Mouse (Mus musculus) MEL (cell line): ENCODE results near the gene Tbx21.

Source experiments
- CHD2 ChIP-seq: IDR thresholded peaks from 2 replicates; pipeline ENCODE4 v1.6.1; 2011; ENCODE audit warnings: low read length, improper control_type of control experiment
- CTCF ChIP-seq, 3 experiments: IDR thresholded peaks in 2 of 3; conservative IDR thresholded peaks in 1 of 3; 2 replicates each; pipeline ENCODE4 v1.5.1; 2011 to 2012; ENCODE audit warnings: low read length in 3 of 3, low read depth in 2 of 3, mild to moderate bottlenecking in 2 of 3, improper control_type of control experiment in 1 of 3, inconsistent platforms in 1 of 3, mixed read lengths in 1 of 3, moderate library complexity in 1 of 3; ENCODE audit not compliant: control insufficient read depth in 1 of 3, insufficient read depth in 1 of 3, poor library complexity in 1 of 3, severe bottlenecking in 1 of 3
- ELF1 ChIP-seq: IDR thresholded peaks from 2 replicates; pipeline ENCODE4 v1.6.1; 2014; ENCODE audit warnings: low read depth, mild to moderate bottlenecking, inconsistent platforms, low read length, improper control_type of control experiment, moderate library complexity
- EP300 ChIP-seq, 2 experiments: IDR thresholded peaks; 2 replicates each; pipeline ENCODE4 v1.6.1; 2011; ENCODE audit warnings: improper control_type of control experiment in 2 of 2, low read length in 2 of 2, low read depth in 1 of 2, mild to moderate bottlenecking in 1 of 2
- GATA1 ChIP-seq: IDR thresholded peaks from 2 replicates; pipeline ENCODE4 v1.6.1; 2011; ENCODE audit warnings: low read depth, low read length, improper control_type of control experiment
- MEF2A ChIP-seq: IDR thresholded peaks from 2 replicates; pipeline ENCODE4 v1.6.1; 2014; ENCODE audit warnings: low read depth, mild to moderate bottlenecking, inconsistent platforms, low read length, improper control_type of control experiment; ENCODE audit not compliant: poor library complexity, insufficient replicate concordance, severe bottlenecking; ENCODE audit errors: extremely low read depth
- POLR2A ChIP-seq, 2 experiments: IDR thresholded peaks; 2 replicates each; pipeline ENCODE4 v1.6.1; 2011 to 2012; ENCODE audit warnings: low read length in 2 of 2, mild to moderate bottlenecking in 2 of 2, control low read depth in 1 of 2, improper control_type of control experiment in 1 of 2, low read depth in 1 of 2, moderate library complexity in 1 of 2; ENCODE audit not compliant: control insufficient read depth in 1 of 2, insufficient read depth in 1 of 2, poor library complexity in 1 of 2
- POLR2AphosphoS5 ChIP-seq: IDR thresholded peaks from 2 replicates; pipeline ENCODE4 v1.6.1; 2012; ENCODE audit warnings: low read depth, borderline replicate concordance, mild to moderate bottlenecking, inconsistent platforms, low read length, moderate library complexity, mixed read lengths
- SIN3A ChIP-seq: IDR thresholded peaks from 2 replicates; pipeline ENCODE4 v1.6.1; 2012; ENCODE audit warnings: low read length, improper control_type of control experiment, inconsistent platforms
- UBTF ChIP-seq: IDR thresholded peaks from 2 replicates; pipeline ENCODE4 v1.6.1; 2012; ENCODE audit warnings: low read depth, mild to moderate bottlenecking, inconsistent platforms, low read length, improper control_type of control experiment, moderate library complexity, borderline replicate concordance; ENCODE audit not compliant: insufficient read depth
- USF1 ChIP-seq: IDR thresholded peaks from 2 replicates; pipeline ENCODE4 v1.6.1; 2014; ENCODE audit warnings: low read depth, mild to moderate bottlenecking, inconsistent platforms, low read length, improper control_type of control experiment, moderate library complexity
- ZC3H11A ChIP-seq: IDR thresholded peaks from 2 replicates; pipeline ENCODE4 v1.6.1; 2012; ENCODE audit warnings: low read depth, mild to moderate bottlenecking, inconsistent platforms, low read length, improper control_type of control experiment

DNA sequence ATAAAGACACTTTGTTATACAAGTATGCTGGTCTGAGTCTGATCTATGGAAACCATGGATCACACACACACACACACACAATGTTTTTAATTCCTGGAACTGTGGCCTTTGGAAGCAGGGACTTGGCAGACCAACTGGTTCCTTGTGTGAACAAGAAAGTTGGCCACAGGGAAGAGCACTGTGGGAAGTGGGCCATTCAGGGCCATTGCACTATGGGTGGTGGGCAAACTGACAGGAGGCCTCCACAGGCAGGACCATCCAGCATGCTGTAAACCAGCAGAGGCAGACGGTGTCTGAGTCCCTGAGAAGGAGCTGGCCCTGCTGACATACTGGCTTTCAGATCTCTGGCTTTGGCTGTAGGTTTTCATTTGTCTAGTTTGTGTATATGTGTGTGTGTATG is 45.8 kb downstream of the Tbx21 start:
- TF ChIP-seq CHD2 (no peak), CTCF (IDR thresholded peaks at IDR 0.05 in 2 of 3, conservative IDR thresholded peaks at IDR 0.05 in 1 of 3; ENCODE audit: control insufficient read depth in 1 of 3, insufficient read depth in 1 of 3, low read depth in 2 of 3, low read length in 3 of 3, poor library complexity in 1 of 3, severe bottlenecking in 1 of 3) (no peak), GATA1 (no peak), ELF1 (no peak), POLR2AphosphoS5 (no peak), EP300 (IDR thresholded peaks at IDR 0.05; ENCODE audit: low read depth in 1 of 2, low read length in 2 of 2) (no peak), USF1 (no peak), ZC3H11A (no peak), UBTF (no peak), POLR2A (IDR thresholded peaks at IDR 0.05; ENCODE audit: control insufficient read depth in 1 of 2, insufficient read depth in 1 of 2, low read depth in 1 of 2, low read length in 2 of 2, poor library complexity in 1 of 2) (no peak), MEF2A (no peak), SIN3A (no peak)
